Mouse (Mus musculus) left cerebral cortex, postnatal 36 days (tissue): ENCODE results near the gene Ddah2. TPM values are rescaled to one million over a fixed set of nuclear protein-coding genes. Genes with fewer than 3 reads are reported as not detected.

Experiments used
- DNase-seq, 2 experiments: peaks; one replicate each; pipeline ENCODE4 v3.0.0; 2021 to 2022; ENCODE audit warnings: low spot score in 2 of 2, mixed read lengths in 1 of 2
- intact Hi-C: fragments of 180-260 bp; cut with DNase I; formaldehyde crosslinking; loops from one replicate; pipeline ENCODE4 v1.15.1; 2025
- total RNA-seq, 2 experiments: library from RNA; stranded (reverse); gene quantifications; 2 replicates each; pipeline ENCODE4 v1.2.3; 2021

The Ddah2 gene
- total RNA-seq, 2 experiments from 2014 or later: 13.9 to 14.0 TPM

- intact Hi-C loops: no loop called here
- DNase-seq: no peak
Measured at GRCm38 (mm10) chr17:35092403-35093198, 33.8 kb downstream of the Ddah2 start.

GRCm38 (mm10) chr17:35094475-35095365 lies 35.9 kb downstream of the Ddah2 start:
- intact Hi-C loops: no loop called here
- DNase-seq: no peak

GRCm38 (mm10) chr17:35096597-35096996 lies 37.8 kb downstream of the Ddah2 start:
- no peak for DNase-seq
- intact Hi-C loops: no loop called here

- intact Hi-C loops: no loop called here
- DNase-seq: peak; percentile 59 to 60
Measured at GRCm38 (mm10) chr17:35097164-35097655, 38.4 kb downstream of the Ddah2 start.

GRCm38 (mm10) chr17:35100196-35100765 lies 41.4 kb downstream of the Ddah2 start:
- no peak for DNase-seq
- intact Hi-C loops: no loop called here

GRCm38 (mm10) chr17:35101161-35101560 lies 42.3 kb downstream of the Ddah2 start:
- no peak for DNase-seq
- intact Hi-C loops: no loop called here

GRCm38 (mm10) chr17:35102299-35102698 lies 43.5 kb downstream of the Ddah2 start:
- intact Hi-C loops: no loop called here
- no peak for DNase-seq

GRCm38 (mm10) chr17:35103221-35103690 lies 44.4 kb downstream of the Ddah2 start:
- intact Hi-C loops: no loop called here
- no peak for DNase-seq

GRCm38 (mm10) chr17:35104079-35104478 lies 45.2 kb downstream of the Ddah2 start:
- intact Hi-C loops: no loop called here
- DNase-seq: no peak

GRCm38 (mm10) chr17:35104754-35105153 lies 45.9 kb downstream of the Ddah2 start:
- DNase-seq: no peak
- intact Hi-C loops: no loop called here

- no peak for DNase-seq
- intact Hi-C loops: loop anchor here (1.0 kb wide), 1 partner anchor 85 kb away; no protein-coding TSS in a partner anchor
Measured at GRCm38 (mm10) chr17:35105740-35106389, 47.0 kb downstream of the Ddah2 start.

GRCm38 (mm10) chr17:35106522-35106921 lies 47.7 kb downstream of the Ddah2 start:
- DNase-seq: no peak
- intact Hi-C loops: loop anchor here (1.0 kb wide), 1 partner anchor 85 kb away; no protein-coding TSS in a partner anchor

GRCm38 (mm10) chr17:35108097-35108496 lies 49.3 kb downstream of the Ddah2 start, which contains the start of gene Ly6g5c:
TSS of gene Ly6g5c (plus strand) at chr17:35108279.
- no peak for DNase-seq
- intact Hi-C loops: no loop called here

Other genes starting within 250 kb of the Ddah2 start
- gene Stk19, start 222.1 kb upstream of the Ddah2 start, total RNA-seq: 10 to 100 TPM; 50.2 to 58.6 TPM
- gene Dxo, start 222.0 kb upstream of the Ddah2 start, total RNA-seq: 10 to 100 TPM; 39.4 to 45.4 TPM
- 10 to 100 TPM; 58.5 to 72.2 TPM for gene Skiv2l, start 208.8 kb upstream of the Ddah2 start, total RNA-seq
- 10 to 100 TPM; 35.5 to 36.6 TPM for gene Nelfe, start 208.6 kb upstream of the Ddah2 start, total RNA-seq
- gene Cfb, start 196.5 kb upstream of the Ddah2 start, total RNA-seq: under 1 TPM in 1 of 2 experiments, not detected in 1; 0.63 TPM
- 1 to 10 TPM; 6.5 to 8.6 TPM for gene Zbtb12, start 179.6 kb upstream of the Ddah2 start, total RNA-seq
- not detected for gene Gm20547, start 177.0 kb upstream of the Ddah2 start, total RNA-seq
- 1 to 10 TPM; 2.4 to 2.5 TPM for gene C2, start 160.8 kb upstream of the Ddah2 start, total RNA-seq
- gene Ehmt2, start 160.6 kb upstream of the Ddah2 start, total RNA-seq: 100 to 1,000 TPM; 162 to 194 TPM
- gene Slc44a4, start 144.6 kb upstream of the Ddah2 start, total RNA-seq: under 1 TPM; 0.23 to 0.69 TPM
- gene Neu1, start 127.8 kb upstream of the Ddah2 start, total RNA-seq: 10 to 100 TPM; 43.8 to 47.2 TPM
- 10 to 100 TPM; 12.9 to 23.4 TPM for gene Hspa1b, start 99.8 kb upstream of the Ddah2 start, total RNA-seq
- not detected for gene Gm20481, start 89.1 kb upstream of the Ddah2 start, total RNA-seq
- 10 to 100 TPM; 11.9 to 13.7 TPM for gene Hspa1a, start 86.9 kb upstream of the Ddah2 start, total RNA-seq
- gene Hspa1l, start 86.3 kb upstream of the Ddah2 start, total RNA-seq: under 1 TPM in 1 of 2 experiments, not detected in 1; 0.32 TPM
- gene Lsm2, start 77.2 kb upstream of the Ddah2 start, total RNA-seq: 10 to 100 TPM; 19.4 to 19.8 TPM
- 10 to 100 TPM; 38.2 to 47.2 TPM for gene Vars, start 58.0 kb upstream of the Ddah2 start, total RNA-seq
- under 1 TPM; 0.48 to 0.57 TPM for gene Vwa7, start 42.5 kb upstream of the Ddah2 start, total RNA-seq
- gene Sapcd1, start 31.0 kb upstream of the Ddah2 start, total RNA-seq: under 1 TPM in 1 of 2 experiments, not detected in 1; 0.79 TPM
- gene Msh5, start 12.3 kb upstream of the Ddah2 start, total RNA-seq: under 1 TPM in 1 of 2 experiments, not detected in 1; 0.66 TPM
- 1 to 10 TPM; 8.4 to 8.5 TPM for gene Clic1, start 9.1 kb upstream of the Ddah2 start, total RNA-seq
- not detected for gene Ly6g6c, start 6.4 kb downstream of the Ddah2 start, total RNA-seq
- gene Mpig6b, start 7.1 kb downstream of the Ddah2 start, total RNA-seq: not detected
- 1 to 10 TPM; 3.8 to 3.9 TPM for gene Ly6g6e, start 17.9 kb downstream of the Ddah2 start, total RNA-seq
- 1 to 10 TPM in 1 of 2 experiments, under 1 TPM in 1; 0.63 to 1.5 TPM for gene Ly6g6d, start 19.0 kb downstream of the Ddah2 start, total RNA-seq
- gene Ly6g6f, start 26.6 kb downstream of the Ddah2 start, total RNA-seq: not detected
- gene Abhd16a, start 30.2 kb downstream of the Ddah2 start, total RNA-seq: 100 to 1,000 TPM; 115 to 117 TPM
- not detected for gene Ly6g5c, start 49.2 kb downstream of the Ddah2 start, total RNA-seq
- under 1 TPM in 1 of 2 experiments, not detected in 1; 0.45 TPM for gene Ly6g5b, start 56.4 kb downstream of the Ddah2 start, total RNA-seq
- gene Gpank1, start 62.4 kb downstream of the Ddah2 start, total RNA-seq: 10 to 100 TPM; 15.5 to 19.0 TPM
- 100 to 1,000 TPM; 174 to 177 TPM for gene Csnk2b, start 63.0 kb downstream of the Ddah2 start, total RNA-seq
- gene D17H6S53E, start 67.3 kb downstream of the Ddah2 start, total RNA-seq: 10 to 100 TPM; 26.7 to 31.0 TPM
- not detected for gene Apom, start 73.0 kb downstream of the Ddah2 start, total RNA-seq
- 100 to 1,000 TPM; 302 to 324 TPM for gene Bag6, start 76.1 kb downstream of the Ddah2 start, total RNA-seq
- gene Prrc2a, start 105.9 kb downstream of the Ddah2 start, total RNA-seq: 100 to 1,000 TPM; 261 to 307 TPM
- 10 to 100 TPM in 1 of 2 experiments, 1 to 10 TPM in 1; 9.1 to 13.0 TPM for gene Aif1, start 117.0 kb downstream of the Ddah2 start, total RNA-seq
- gene Lst1, start 129.4 kb downstream of the Ddah2 start, total RNA-seq: 1 to 10 TPM; 8.6 to 9.9 TPM
- gene Ltb, start 135.4 kb downstream of the Ddah2 start, total RNA-seq: 1 to 10 TPM; 1.1 to 1.3 TPM
- under 1 TPM in 1 of 2 experiments, not detected in 1; 0.25 TPM for gene Tnf, start 143.0 kb downstream of the Ddah2 start, total RNA-seq
- gene Lta, start 146.3 kb downstream of the Ddah2 start, total RNA-seq: 1 to 10 TPM in 1 of 2 experiments, under 1 TPM in 1; 0.44 to 1.1 TPM
- not detected for gene Gm16181, start 161.8 kb downstream of the Ddah2 start, total RNA-seq
- 100 to 1,000 TPM; 514 to 593 TPM for gene Atp6v1g2, start 174.6 kb downstream of the Ddah2 start, total RNA-seq
- 10 to 100 TPM; 15.5 to 16.6 TPM for gene Nfkbil1, start 176.8 kb downstream of the Ddah2 start, total RNA-seq
- 100 to 1,000 TPM; 189 to 214 TPM for gene Ddx39b, start 182.7 kb downstream of the Ddah2 start, total RNA-seq
- gene H2-D1, start 203.7 kb downstream of the Ddah2 start, total RNA-seq: 10 to 100 TPM; 19.6 to 23.3 TPM